Mouse (Mus musculus) c-Kit-positive CD71-positive TER-119-positive erythroid progenitor cells, embryonic 14.5 days (primary cell): ENCODE measurements around the gene Vmn2r78.
A peak's percentile ranks its signal among the peaks of the same experiment; 100 is the strongest.
"Not testable (repeated sequence)": the region's sequence is repeated elsewhere in the genome, so short reads cannot be mapped to it uniquely, and the experiment has no call there.

Experiments used
- DNase-seq: peaks from one replicate; pipeline ENCODE4 v3.0.0-alpha.2; 2013; ENCODE audit warnings: low spot score

Vmn2r78 gene

DNA sequence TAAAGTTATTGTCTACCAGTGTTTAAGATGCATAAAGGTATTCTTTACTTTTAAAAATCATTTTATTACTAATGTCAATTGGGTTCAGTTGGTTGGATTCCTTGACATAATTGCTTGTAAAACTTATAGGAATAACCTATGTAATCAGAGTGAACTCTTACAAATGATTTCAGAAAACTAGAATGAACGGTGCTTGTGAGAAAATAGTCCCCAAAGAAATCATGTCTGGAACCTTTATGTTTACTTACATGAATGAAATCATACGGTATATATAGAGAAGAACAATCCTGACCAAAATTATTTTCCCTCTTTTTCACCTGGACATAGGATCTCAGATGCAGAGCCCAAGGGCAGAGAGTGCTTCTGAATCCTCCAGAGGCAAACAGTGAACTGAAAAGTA is at the start of gene Vmn2r78:
Gene Vmn2r78, plus strand, starts transcription at position 301 of the 400 bp plus-strand sequence.
- DNase-seq = not testable (repeated sequence)

DNA sequence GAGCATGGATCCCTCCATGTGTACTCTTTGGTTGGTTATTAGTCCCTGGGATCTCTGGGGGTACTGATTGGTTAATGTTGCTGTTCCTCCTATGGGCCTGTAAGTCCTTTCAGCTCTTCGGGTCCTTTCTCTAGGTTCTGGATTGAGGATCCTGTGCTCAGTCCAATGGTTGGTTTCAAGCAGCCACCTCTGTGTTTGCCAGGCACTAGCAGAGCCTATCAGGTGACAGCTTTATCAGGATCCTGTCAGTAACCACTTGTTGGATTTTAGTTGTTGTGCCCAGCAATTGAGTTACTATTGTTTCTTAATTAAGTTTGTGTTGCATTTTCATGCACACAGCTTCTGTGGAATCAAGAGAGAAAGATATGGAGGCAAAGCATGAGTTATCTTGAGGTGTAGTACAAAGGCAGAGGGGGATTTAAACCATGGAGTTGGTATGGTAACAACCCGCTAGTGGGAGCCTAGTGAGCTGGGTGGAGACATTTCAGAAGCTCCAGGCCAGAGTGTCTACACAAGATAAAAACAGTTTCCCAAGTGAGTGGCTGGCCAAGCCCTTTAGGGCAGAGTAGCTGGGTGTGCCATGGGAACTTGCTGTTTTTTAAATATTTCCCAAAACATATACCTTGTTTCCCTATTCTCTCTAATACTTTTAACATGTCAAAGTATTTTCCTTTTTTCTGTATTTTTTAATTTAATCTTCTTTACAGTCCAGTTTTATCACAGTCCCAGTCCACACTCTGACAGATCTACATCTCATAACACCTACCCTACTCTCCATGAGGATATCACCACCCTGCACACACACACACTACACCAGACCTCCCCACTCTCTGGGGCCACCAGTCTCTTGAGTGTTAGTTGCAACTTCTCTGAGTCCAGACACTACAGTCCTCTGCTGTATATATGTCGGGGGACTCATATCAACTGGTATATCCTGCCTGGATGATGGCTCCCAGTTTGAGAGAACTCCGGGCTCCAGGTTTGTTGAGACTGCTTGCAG is 25.1 kb upstream of the Vmn2r78 start:
- DNase-seq = peak; percentile 13

DNA sequence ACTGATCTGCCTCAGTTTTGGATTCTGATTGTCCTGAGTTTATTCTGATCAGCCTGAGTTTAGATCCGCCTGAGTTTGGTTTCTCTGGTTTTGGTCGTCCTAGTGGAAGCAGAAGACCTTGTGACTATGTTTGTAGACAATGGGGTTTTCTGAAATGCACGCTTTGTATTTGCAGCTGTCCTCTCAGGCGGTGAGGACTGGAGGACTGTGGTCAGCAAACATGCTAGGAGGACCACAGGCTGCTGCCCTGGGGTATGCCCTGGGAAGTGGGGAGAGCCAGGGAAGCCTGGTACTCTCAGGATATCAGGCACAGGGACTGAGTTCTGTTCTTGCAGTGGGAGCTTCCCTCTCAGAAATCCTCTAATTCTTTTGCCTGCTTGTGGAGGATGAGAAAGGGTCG is 22.4 kb downstream of the Vmn2r78 start:
- DNase-seq = no peak

DNA sequence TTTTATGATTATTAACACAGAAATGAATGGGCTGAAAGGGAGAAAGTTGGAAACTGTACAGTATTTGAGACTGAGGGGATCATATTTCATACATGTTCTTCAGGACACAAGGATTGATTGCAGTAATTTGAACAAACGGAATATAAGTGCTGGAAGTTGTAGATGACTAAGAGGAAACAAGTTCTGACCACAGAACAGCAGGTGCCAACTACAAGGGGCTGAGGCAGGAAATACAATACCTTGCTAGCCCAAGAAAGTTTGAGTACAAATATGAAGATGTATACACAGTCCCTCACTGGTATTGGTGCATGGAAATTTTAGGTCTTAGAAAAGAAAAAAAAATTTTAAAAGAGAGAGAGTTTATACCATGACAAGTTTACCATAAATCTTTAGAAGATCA is 79.8 kb downstream of the Vmn2r78 start:
- no peak for DNase-seq

DNA sequence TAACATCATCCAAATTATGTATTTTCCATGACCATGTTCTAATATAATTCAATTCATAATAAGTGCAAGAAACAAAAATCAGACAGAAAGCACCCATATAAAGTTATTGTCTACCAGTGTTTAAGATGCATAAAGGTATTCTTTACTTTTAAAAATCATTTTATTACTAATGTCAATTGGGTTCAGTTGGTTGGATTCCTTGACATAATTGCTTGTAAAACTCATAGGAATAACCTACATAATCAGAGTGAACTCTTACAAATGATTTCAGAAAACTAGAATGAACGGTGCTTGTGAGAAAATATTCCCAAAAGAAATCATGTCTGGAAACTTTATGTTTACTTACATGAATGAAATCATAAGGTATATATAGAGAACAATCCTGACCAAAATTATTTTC is 80.9 kb downstream of the Vmn2r78 start, which contains the start of gene Vmn2r79:
Gene Vmn2r79, plus strand, starts transcription at position 301 of the 400 bp plus-strand sequence.
- DNase-seq = not testable (repeated sequence)
